Mouse (Mus musculus) heart, embryonic 15.5 days (tissue): ENCODE measurements around the gene Gm9736. TPM values are rescaled to one million over a fixed set of nuclear protein-coding genes. Genes with fewer than 3 reads are reported as not detected.
"Not testable (repeated sequence)": the region's sequence is repeated elsewhere in the genome, so short reads cannot be mapped to it uniquely, and the experiment has no call there.

Experiments used
- ATAC-seq: fragments of 200-750 bp; cut with Nextera tagmentation; replicated peaks from 2 replicates; pipeline ENCODE4 v1.8.0; 2017; ENCODE audit warnings: low read depth, moderate TSS enrichment; ENCODE audit not compliant: insufficient number of reproducible peaks, insufficient read depth, low FRiP score
- H3K27ac ChIP-seq: fragments of 300-500 bp; sonication (generic); 2 replicates; pipeline ENCODE4 v1.5.1; 2015; ENCODE audit warnings: mild to moderate bottlenecking, inconsistent platforms
- H3K27me3 ChIP-seq: fragments of 300-500 bp; sonication (generic); 2 replicates; pipeline ENCODE4 v1.6.1; 2015; ENCODE audit warnings: inconsistent platforms
- H3K36me3 ChIP-seq: fragments of 300-500 bp; sonication (generic); 2 replicates; pipeline ENCODE4 v1.6.1; 2015; ENCODE audit warnings: mild to moderate bottlenecking, inconsistent platforms
- H3K4me1 ChIP-seq: fragments of 300-500 bp; sonication (generic); replicated peaks from 2 replicates; pipeline ENCODE4 v1.6.1; 2015; ENCODE audit warnings: inconsistent platforms
- H3K4me2 ChIP-seq: fragments of 300-500 bp; sonication (generic); 2 replicates; pipeline ENCODE4 v1.6.1; 2015; ENCODE audit warnings: inconsistent platforms, mild to moderate bottlenecking, moderate library complexity
- H3K4me3 ChIP-seq: fragments of 300-500 bp; sonication (generic); 2 replicates; pipeline ENCODE4 v1.5.1; 2015; ENCODE audit warnings: mild to moderate bottlenecking, inconsistent platforms
- H3K9ac ChIP-seq: fragments of 300-500 bp; sonication (generic); 2 replicates; pipeline ENCODE4 v1.6.1; 2015; ENCODE audit warnings: mild to moderate bottlenecking, inconsistent platforms
- H3K9me3 ChIP-seq: fragments of 300-500 bp; sonication (generic); replicated peaks from 2 replicates; pipeline ENCODE4 v1.6.1; 2016; ENCODE audit warnings: inconsistent platforms
- WGBS: fragments of 180-500 bp; shearing (Covaris S2); methylation state at CpG from one replicate; pipeline ENCODE4 v1.1.7; 2015; ENCODE audit warnings: mixed read lengths; 5-methylcytosine and 5-hydroxymethylcytosine counted together
- polyA plus RNA-seq: library from polyadenylated mRNA; unstranded; fragments of >200 nt; fragmentation: Nextera tagmentation; extraction: Ambion mirVana; gene quantifications from 2 replicates; pipeline ENCODE4 v1.2.1, GENCODE M21; 2015

The Gm9736 gene
- polyA plus RNA-seq, 1 experiment from 2014 or later, result not detected

- 75% methylated on average over 8 of the region's 8 CpGs for WGBS
- ATAC-seq, result no peak
Observed at GRCm38 (mm10) chr10:77724855-77725254, 26.3 kb downstream of the Gm9736 start.

GRCm38 (mm10) chr10:77720299-77720698 is 30.9 kb downstream of the Gm9736 start, which contains the start of gene Krtap12-1:
Gene Krtap12-1, plus strand, starts transcription at chr10:77720599.
- not testable (repeated sequence) for H3K4me3 ChIP-seq, H3K4me1 ChIP-seq, H3K27ac ChIP-seq, H3K4me2 ChIP-seq, H3K9ac ChIP-seq, H3K36me3 ChIP-seq, H3K9me3 ChIP-seq, H3K27me3 ChIP-seq, ATAC-seq
- whole genome bisulfite sequencing, result 79% methylated on average over 1 of the region's 1 CpGs

More at GRCm38 (mm10) chr10:77724855-77725254, 26.3 kb downstream of the Gm9736 start:
- Histone ChIP-seq H3K36me3 (no peaks in the 10 kb centered on the region), H3K27ac (no peak overlapping the region), H3K27me3 (no peaks in the 10 kb centered on the region), H3K4me1 (no peaks in the 10 kb centered on the region), H3K9ac (no peak overlapping the region), H3K4me3 (no peak overlapping the region), H3K4me2 (no peak overlapping the region), H3K9me3 (no peaks in the 10 kb centered on the region)

- Histone ChIP-seq H3K9ac (no peak within 1 kb of the TSS), H3K36me3 (no peaks in the 10 kb centered on the region), H3K4me1 (no peaks in the 10 kb centered on the region), H3K27me3 (no peaks in the 10 kb centered on the region), H3K9me3 (peaks cover 4% of the 10 kb centered on the region), H3K4me2 (no peak within 1 kb of the TSS), H3K4me3 (no peak within 1 kb of the TSS), H3K27ac (no peak within 1 kb of the TSS)
- ATAC-seq, result no peak
- 61% methylated on average over 1 of the region's 1 CpGs for WGBS
Observed at GRCm38 (mm10) chr10:77715507-77715906, 35.6 kb downstream of the Gm9736 start, which contains the start of gene Gm10142. Gene Gm10142, plus strand, starts transcription at chr10:77715807.

GRCm38 (mm10) chr10:77713734-77714133 is 37.4 kb downstream of the Gm9736 start:
- H3K27ac ChIP-seq, result no peak overlapping the region
- 58% methylated on average over 4 of the region's 4 CpGs for WGBS

GRCm38 (mm10) chr10:77711157-77711556 is 40.0 kb downstream of the Gm9736 start, which contains the start of gene Gm10024:
Gene Gm10024, plus strand, starts transcription at chr10:77711457.
- H3K27ac ChIP-seq, H3K9me3 ChIP-seq, H3K4me3 ChIP-seq, H3K27me3 ChIP-seq, H3K4me1 ChIP-seq, H3K9ac ChIP-seq, H3K36me3 ChIP-seq, H3K4me2 ChIP-seq, ATAC-seq: not testable (repeated sequence)

More at GRCm38 (mm10) chr10:77713734-77714133, 37.4 kb downstream of the Gm9736 start:
- no peaks in the 10 kb centered on the region for H3K27me3 ChIP-seq
- no peaks in the 10 kb centered on the region for H3K36me3 ChIP-seq
- H3K9ac ChIP-seq, result no peak overlapping the region
- H3K4me1 ChIP-seq, result no peaks in the 10 kb centered on the region
- H3K4me2 ChIP-seq, result no peak overlapping the region
- no peak for ATAC-seq
- peaks cover 4% of the 10 kb centered on the region for H3K9me3 ChIP-seq
- H3K4me3 ChIP-seq, result no peak overlapping the region

GRCm38 (mm10) chr10:77709831-77710230 is 41.3 kb downstream of the Gm9736 start:
- no peak for ATAC-seq
- peaks cover 3% of the 10 kb centered on the region for H3K9me3 ChIP-seq
- WGBS, result 78% methylated on average over 3 of the region's 3 CpGs
- no peak overlapping the region for H3K4me3 ChIP-seq
- H3K4me2 ChIP-seq, result no peak overlapping the region
- no peaks in the 10 kb centered on the region for H3K4me1 ChIP-seq
- no peak overlapping the region for H3K27ac ChIP-seq
- no peak overlapping the region for H3K9ac ChIP-seq
- no peaks in the 10 kb centered on the region for H3K27me3 ChIP-seq
- H3K36me3 ChIP-seq, result no peaks in the 10 kb centered on the region

- no peak for ATAC-seq
- Histone ChIP-seq H3K4me1 (no peaks in the 10 kb centered on the region), H3K27me3 (no peaks in the 10 kb centered on the region), H3K4me2 (no peak within 1 kb of the TSS), H3K4me3 (no peak within 1 kb of the TSS), H3K36me3 (no peaks in the 10 kb centered on the region), H3K9me3 (no peaks in the 10 kb centered on the region), H3K9ac (no peak within 1 kb of the TSS), H3K27ac (no peak within 1 kb of the TSS)
- 90% methylated on average over 1 of the region's 1 CpGs for WGBS
Observed at GRCm38 (mm10) chr10:77706326-77706725, 44.8 kb downstream of the Gm9736 start, which contains the start of gene Gm10272. Gene Gm10272, plus strand, starts transcription at chr10:77706626.

Other genes starting within 250 kb of the Gm9736 start
- gene Fam207a, start 235.6 kb downstream of the Gm9736 start, polyA plus RNA-seq, result 21.3 and 28.1 TPM in 2 replicates
- gene Itgb2, start 221.1 kb downstream of the Gm9736 start, polyA plus RNA-seq, result 2.1 and 6.2 TPM in 2 replicates
- 105 and 125 TPM in 2 replicates for gene Pttg1ip, start 169.6 kb downstream of the Gm9736 start, polyA plus RNA-seq
- gene Sumo3, start 145.3 kb downstream of the Gm9736 start, polyA plus RNA-seq, result 138 and 169 TPM in 2 replicates
- gene Gm49325, start 145.2 kb downstream of the Gm9736 start, polyA plus RNA-seq, result 0.60 and 3.9 TPM in 2 replicates
- 66.3 and 85.1 TPM in 2 replicates for gene Ube2g2, start 129.1 kb downstream of the Gm9736 start, polyA plus RNA-seq
- gene Tspear, start 64.8 kb downstream of the Gm9736 start, polyA plus RNA-seq, result 0.42 TPM in 1 of 2 replicates, not detected in the other
- gene Gm19402, start 60.6 kb downstream of the Gm9736 start, polyA plus RNA-seq, result not detected in 2 replicates
- not detected in 2 replicates for gene Gm9508, start 54.1 kb downstream of the Gm9736 start, polyA plus RNA-seq
- gene Gm10272, start 44.7 kb downstream of the Gm9736 start, polyA plus RNA-seq, result not detected in 2 replicates
- gene Gm10024, start 39.9 kb downstream of the Gm9736 start, polyA plus RNA-seq, result not detected in 2 replicates
- not detected in 2 replicates for gene Gm10142, start 35.5 kb downstream of the Gm9736 start, polyA plus RNA-seq
- not detected in 2 replicates for gene Krtap12-1, start 30.8 kb downstream of the Gm9736 start, polyA plus RNA-seq
- not detected in 2 replicates for gene Gm10100, start 24.9 kb downstream of the Gm9736 start, polyA plus RNA-seq
- not detected in 2 replicates for gene Gm18596, start 8.7 kb downstream of the Gm9736 start, polyA plus RNA-seq
- not detected in 2 replicates for gene Gm3233, start 8.3 kb upstream of the Gm9736 start, polyA plus RNA-seq
- gene Gm3238, start 20.0 kb upstream of the Gm9736 start, polyA plus RNA-seq, result not detected in 2 replicates
- not detected in 2 replicates for gene Gm7138, start 25.6 kb upstream of the Gm9736 start, polyA plus RNA-seq
- not detected in 2 replicates for gene Gm3250, start 31.2 kb upstream of the Gm9736 start, polyA plus RNA-seq
- gene Gm7137, start 36.8 kb upstream of the Gm9736 start, polyA plus RNA-seq, result not detected in 2 replicates
- gene Gm9639, start 43.7 kb upstream of the Gm9736 start, polyA plus RNA-seq, result not detected in 2 replicates
- not detected in 2 replicates for gene Gm19668, start 47.8 kb upstream of the Gm9736 start, polyA plus RNA-seq
- not detected in 2 replicates for gene Gm9507, start 60.5 kb upstream of the Gm9736 start, polyA plus RNA-seq
- not detected in 2 replicates for gene Gm2696, start 63.3 kb upstream of the Gm9736 start, polyA plus RNA-seq
- gene Krtap10-4, start 75.7 kb upstream of the Gm9736 start, polyA plus RNA-seq, result not detected in 2 replicates
- not detected in 2 replicates for gene Krtap10-10, start 84.6 kb upstream of the Gm9736 start, polyA plus RNA-seq
- not detected in 2 replicates for gene Gm36176, start 95.4 kb upstream of the Gm9736 start, polyA plus RNA-seq
- not detected in 2 replicates for gene Gm10318, start 101.5 kb upstream of the Gm9736 start, polyA plus RNA-seq
- gene Gm3285, start 110.6 kb upstream of the Gm9736 start, polyA plus RNA-seq, result not detected in 2 replicates
- gene Lrrc3, start 151.2 kb upstream of the Gm9736 start, polyA plus RNA-seq, result 1.1 and 2.2 TPM in 2 replicates
- gene Trpm2, start 219.2 kb upstream of the Gm9736 start, polyA plus RNA-seq, result 0.34 and 2.5 TPM in 2 replicates
- gene 1810043G02Rik, start 227.2 kb upstream of the Gm9736 start, polyA plus RNA-seq, result 16.7 and 20.8 TPM in 2 replicates